Mouse (Mus musculus): ENCODE measurements around the gene Sept9. TPM values are rescaled to one million over a fixed set of nuclear protein-coding genes. Genes with fewer than 3 reads are reported as not detected.

Gene Sept9
- polyA plus RNA-seq, 1 experiment = 12.2 TPM

GRCm38 (mm10) chr11:117350462-117351222 lies 151.2 kb downstream of the Sept9 start:
- Histone ChIP-seq H3K4me1 (ENCODE audit: control insufficient read depth, insufficient read depth, low read length) (peaks cover 9% of the 10 kb centered on the region; the same call in 1 of the 2 replicates), H3K36me3 (ENCODE audit: control insufficient read depth, insufficient read depth, low read length) (no peaks in the 10 kb centered on the region), H3K4me3 (ENCODE audit: control insufficient read depth, low read depth, low read length) (no peak overlapping the region), H3K27me3 (ENCODE audit: control insufficient read depth, insufficient read depth, low read length) (no peaks in the 10 kb centered on the region), H3K27ac (ENCODE audit: control insufficient read depth, insufficient read depth, low read depth, low read length) (no peak overlapping the region)
- TF ChIP-seq CTCF (IDR thresholded peaks at IDR 0.05; ENCODE audit: control insufficient read depth, insufficient read depth, insufficient replicate concordance, low read depth, low read length) (no peak), POLR2A (IDR thresholded peaks at IDR 0.05; ENCODE audit: control insufficient read depth, low read depth, low read length) (no peak)

- Histone ChIP-seq H3K4me3 (ENCODE audit: control insufficient read depth, low read depth, low read length) (no peak overlapping the region), H3K36me3 (ENCODE audit: control insufficient read depth, insufficient read depth, low read length) (no peaks in the 10 kb centered on the region), H3K27me3 (ENCODE audit: control insufficient read depth, insufficient read depth, low read length) (no peaks in the 10 kb centered on the region), H3K27ac (ENCODE audit: control insufficient read depth, insufficient read depth, low read depth, low read length) (no peak overlapping the region), H3K4me1 (ENCODE audit: control insufficient read depth, insufficient read depth, low read length) (peaks cover 2% of the 10 kb centered on the region; the same call in 1 of the 2 replicates)
- no peak for TF ChIP-seq POLR2A (IDR thresholded peaks at IDR 0.05; ENCODE audit: control insufficient read depth, low read depth, low read length)
- TF ChIP-seq CTCF (IDR thresholded peaks at IDR 0.05; ENCODE audit: control insufficient read depth, insufficient read depth, insufficient replicate concordance, low read depth, low read length) = no peak
Measured at GRCm38 (mm10) chr11:117353126-117353525, 153.7 kb downstream of the Sept9 start.

- Histone ChIP-seq H3K4me3 (ENCODE audit: control insufficient read depth, low read depth, low read length) (no peak overlapping the region), H3K36me3 (ENCODE audit: control insufficient read depth, insufficient read depth, low read length) (no peaks in the 10 kb centered on the region), H3K27ac (ENCODE audit: control insufficient read depth, insufficient read depth, low read depth, low read length) (no peak overlapping the region), H3K4me1 (ENCODE audit: control insufficient read depth, insufficient read depth, low read length) (peaks cover 4% of the 10 kb centered on the region; the same call in 1 of the 2 replicates), H3K27me3 (ENCODE audit: control insufficient read depth, insufficient read depth, low read length) (no peaks in the 10 kb centered on the region)
- TF ChIP-seq CTCF (IDR thresholded peaks at IDR 0.05; ENCODE audit: control insufficient read depth, insufficient read depth, insufficient replicate concordance, low read depth, low read length) = no peak
- no peak for TF ChIP-seq POLR2A (IDR thresholded peaks at IDR 0.05; ENCODE audit: control insufficient read depth, low read depth, low read length)
Measured at GRCm38 (mm10) chr11:117354107-117354506, 154.6 kb downstream of the Sept9 start.

GRCm38 (mm10) chr11:117356937-117357336 lies 157.5 kb downstream of the Sept9 start:
- no peak overlapping the region for H3K27ac ChIP-seq (ENCODE audit: control insufficient read depth, insufficient read depth, low read depth, low read length)
- H3K4me1 ChIP-seq (ENCODE audit: control insufficient read depth, insufficient read depth, low read length) = peaks cover 11% of the 10 kb centered on the region
- no peak for TF ChIP-seq POLR2A (IDR thresholded peaks at IDR 0.05; ENCODE audit: control insufficient read depth, low read depth, low read length)
- no peak for TF ChIP-seq CTCF (IDR thresholded peaks at IDR 0.05; ENCODE audit: control insufficient read depth, insufficient read depth, insufficient replicate concordance, low read depth, low read length)
- H3K36me3 ChIP-seq (ENCODE audit: control insufficient read depth, insufficient read depth, low read length) = no peaks in the 10 kb centered on the region
- H3K4me3 ChIP-seq (ENCODE audit: control insufficient read depth, low read depth, low read length) = no peak overlapping the region
- no peaks in the 10 kb centered on the region for H3K27me3 ChIP-seq (ENCODE audit: control insufficient read depth, insufficient read depth, low read length)

GRCm38 (mm10) chr11:117357916-117358639 lies 158.6 kb downstream of the Sept9 start:
- TF ChIP-seq CTCF (IDR thresholded peaks at IDR 0.05; ENCODE audit: control insufficient read depth, insufficient read depth, insufficient replicate concordance, low read depth, low read length) (peak; percentile 96), POLR2A (IDR thresholded peaks at IDR 0.05; ENCODE audit: control insufficient read depth, low read depth, low read length) (no peak)
- no peak overlapping the region for H3K27ac ChIP-seq (ENCODE audit: control insufficient read depth, insufficient read depth, low read depth, low read length)
- no peaks in the 10 kb centered on the region for H3K36me3 ChIP-seq (ENCODE audit: control insufficient read depth, insufficient read depth, low read length)
- H3K27me3 ChIP-seq (ENCODE audit: control insufficient read depth, insufficient read depth, low read length) = no peaks in the 10 kb centered on the region
- no peak overlapping the region for H3K4me3 ChIP-seq (ENCODE audit: control insufficient read depth, low read depth, low read length)
- peaks cover 11% of the 10 kb centered on the region for H3K4me1 ChIP-seq (ENCODE audit: control insufficient read depth, insufficient read depth, low read length)

- no peaks in the 10 kb centered on the region for H3K27me3 ChIP-seq (ENCODE audit: control insufficient read depth, insufficient read depth, low read length)
- H3K27ac ChIP-seq (ENCODE audit: control insufficient read depth, insufficient read depth, low read depth, low read length) = no peak overlapping the region
- H3K36me3 ChIP-seq (ENCODE audit: control insufficient read depth, insufficient read depth, low read length) = no peaks in the 10 kb centered on the region
- TF ChIP-seq CTCF (IDR thresholded peaks at IDR 0.05; ENCODE audit: control insufficient read depth, insufficient read depth, insufficient replicate concordance, low read depth, low read length) (no peak), POLR2A (IDR thresholded peaks at IDR 0.05; ENCODE audit: control insufficient read depth, low read depth, low read length) (no peak)
- H3K4me1 ChIP-seq (ENCODE audit: control insufficient read depth, insufficient read depth, low read length) = peaks cover 9% of the 10 kb centered on the region
- no peak overlapping the region; the same call in 1 of the 2 replicates for H3K4me3 ChIP-seq (ENCODE audit: control insufficient read depth, low read depth, low read length)
Measured at GRCm38 (mm10) chr11:117359161-117359560, 159.7 kb downstream of the Sept9 start.

GRCm38 (mm10) chr11:117359870-117360269 lies 160.4 kb downstream of the Sept9 start:
- no peaks in the 10 kb centered on the region for H3K27me3 ChIP-seq (ENCODE audit: control insufficient read depth, insufficient read depth, low read length)
- TF ChIP-seq CTCF (IDR thresholded peaks at IDR 0.05; ENCODE audit: control insufficient read depth, insufficient read depth, insufficient replicate concordance, low read depth, low read length) (peak; percentile 92; the same call in 1 of the 2 replicates), POLR2A (IDR thresholded peaks at IDR 0.05; ENCODE audit: control insufficient read depth, low read depth, low read length) (no peak)
- peaks cover 9% of the 10 kb centered on the region for H3K4me1 ChIP-seq (ENCODE audit: control insufficient read depth, insufficient read depth, low read length)
- no peak overlapping the region for H3K27ac ChIP-seq (ENCODE audit: control insufficient read depth, insufficient read depth, low read depth, low read length)
- no peak overlapping the region for H3K4me3 ChIP-seq (ENCODE audit: control insufficient read depth, low read depth, low read length)
- no peaks in the 10 kb centered on the region for H3K36me3 ChIP-seq (ENCODE audit: control insufficient read depth, insufficient read depth, low read length)
